Mouse (Mus musculus) hindbrain, embryonic 11.5 days (tissue): ENCODE results near the gene Macrod2. TPM values are rescaled to one million over a fixed set of nuclear protein-coding genes. Genes with fewer than 3 reads are reported as not detected.
A peak's percentile ranks its signal among the peaks of the same experiment; 100 is the strongest.

Source experiments
- ATAC-seq: fragments of 200-750 bp; cut with Nextera tagmentation; 2 replicates; pipeline ENCODE4 v1.8.0; 2017; ENCODE audit warnings: mild to moderate bottlenecking, moderate TSS enrichment, moderate library complexity; ENCODE audit not compliant: low FRiP score
- DNase-seq: peaks from one replicate; pipeline ENCODE4 v3.0.0-alpha.2; 2015; ENCODE audit warnings: low spot score
- H3K27ac ChIP-seq: fragments of 300-500 bp; sonication (generic); 2 replicates; pipeline ENCODE4 v1.5.1; 2014; ENCODE audit warnings: mild to moderate bottlenecking, low read depth, low read length
- H3K27me3 ChIP-seq: fragments of 300-500 bp; sonication (generic); 2 replicates; pipeline ENCODE4 v1.6.1; 2014; ENCODE audit warnings: mild to moderate bottlenecking, low read length, moderate library complexity, mixed read lengths; ENCODE audit not compliant: control insufficient read depth, insufficient read depth
- H3K36me3 ChIP-seq: fragments of 300-500 bp; sonication (generic); 2 replicates; pipeline ENCODE4 v1.6.1; 2014; ENCODE audit warnings: mild to moderate bottlenecking, low read length, moderate library complexity, mixed read lengths; ENCODE audit not compliant: control insufficient read depth, insufficient read depth
- H3K4me1 ChIP-seq: fragments of 300-500 bp; sonication (generic); replicated peaks from 2 replicates; pipeline ENCODE4 v1.6.1; 2014; ENCODE audit warnings: low read length, mixed read lengths; ENCODE audit not compliant: control insufficient read depth, insufficient read depth
- H3K4me2 ChIP-seq: fragments of 300-500 bp; sonication (generic); replicated peaks from 2 replicates; pipeline ENCODE4 v1.6.1; 2014; ENCODE audit warnings: mild to moderate bottlenecking, low read depth, low read length
- H3K4me3 ChIP-seq: fragments of 300-500 bp; sonication (generic); 2 replicates; pipeline ENCODE4 v1.5.1; 2014; ENCODE audit warnings: low read depth, low read length
- H3K9ac ChIP-seq: fragments of 300-500 bp; sonication (generic); 2 replicates; pipeline ENCODE4 v1.6.1; 2014; ENCODE audit warnings: low read depth, low read length
- H3K9me3 ChIP-seq: fragments of 300-500 bp; sonication (generic); 2 replicates; pipeline ENCODE4 v1.6.1; 2016; ENCODE audit warnings: low read length; ENCODE audit not compliant: control insufficient read depth
- WGBS: fragments of 180-500 bp; shearing (Covaris S2); extraction: QIAGEN DNeasy Blood & Tissue Kit; methylation state at CpG from one replicate; pipeline ENCODE4 v1.1.7; 2014; 5-methylcytosine and 5-hydroxymethylcytosine counted together
- polyA plus RNA-seq: library from polyadenylated mRNA; unstranded; fragments of >200 nt; fragmentation: Nextera tagmentation; extraction: Ambion mirVana; gene quantifications from 2 replicates; pipeline ENCODE4 v1.2.1, GENCODE M21; 2014

The Macrod2 gene
- polyA plus RNA-seq, 1 experiment from 2014 or later, result 42.5 TPM

- 86% methylated on average over 2 of the region's 2 CpGs for WGBS
- no peak overlapping the region for H3K9ac ChIP-seq
- no peaks in the 10 kb centered on the region for H3K36me3 ChIP-seq
- no peak overlapping the region for H3K4me2 ChIP-seq
- H3K9me3 ChIP-seq, result no peaks in the 10 kb centered on the region
- H3K27me3 ChIP-seq, result no peaks in the 10 kb centered on the region
- no peak for DNase-seq
- no peak overlapping the region for H3K27ac ChIP-seq
- ATAC-seq, result no peak
- no peaks in the 10 kb centered on the region for H3K4me1 ChIP-seq
- H3K4me3 ChIP-seq, result no peak overlapping the region
Observed at GRCm38 (mm10) chr2:142149310-142149709, 1754.2 kb downstream of the Macrod2 start.

GRCm38 (mm10) chr2:142163506-142164275 is 1768.6 kb downstream of the Macrod2 start:
- Histone ChIP-seq H3K4me3 (no peak overlapping the region), H3K36me3 (no peaks in the 10 kb centered on the region), H3K9ac (no peak overlapping the region), H3K9me3 (no peaks in the 10 kb centered on the region), H3K27ac (0 out of 2 replicates have a peak overlapping the region, but pooled peaks have one; percentile 7), H3K27me3 (no peaks in the 10 kb centered on the region), H3K4me2 (0 out of 2 replicates have a peak overlapping the region, but pooled peaks have one; percentile 11), H3K4me1 (0 out of 2 replicates have a peak, but pooled peaks cover 3% of the 10 kb centered on the region)
- ATAC-seq (peak; percentile 91), DNase-seq (peak; percentile 53)
- WGBS, result 19% methylated on average over 10 of the region's 10 CpGs

- Histone ChIP-seq H3K27me3 (no peaks in the 10 kb centered on the region), H3K27ac (no peak overlapping the region), H3K4me3 (no peak overlapping the region), H3K4me2 (no peak overlapping the region), H3K9ac (no peak overlapping the region), H3K36me3 (no peaks in the 10 kb centered on the region), H3K9me3 (no peaks in the 10 kb centered on the region), H3K4me1 (no peaks in the 10 kb centered on the region)
- DNase-seq (no peak), ATAC-seq (no peak)
- WGBS, result 72% methylated on average over 2 of the region's 2 CpGs
Observed at GRCm38 (mm10) chr2:142169649-142170048, 1774.5 kb downstream of the Macrod2 start.

- DNase-seq (no peak), ATAC-seq (no peak)
- WGBS, result 87% methylated on average over 3 of the region's 3 CpGs
- Histone ChIP-seq H3K9me3 (no peaks in the 10 kb centered on the region), H3K27me3 (no peaks in the 10 kb centered on the region), H3K27ac (no peak overlapping the region), H3K4me3 (no peak overlapping the region), H3K4me1 (no peaks in the 10 kb centered on the region), H3K4me2 (no peak overlapping the region), H3K36me3 (no peaks in the 10 kb centered on the region), H3K9ac (no peak overlapping the region)
Observed at GRCm38 (mm10) chr2:142172706-142173105, 1777.6 kb downstream of the Macrod2 start.

- Histone ChIP-seq H3K4me3 (no peak overlapping the region), H3K9ac (no peak overlapping the region), H3K9me3 (no peaks in the 10 kb centered on the region), H3K4me2 (no peak overlapping the region), H3K36me3 (no peaks in the 10 kb centered on the region), H3K27ac (no peak overlapping the region), H3K4me1 (no peaks in the 10 kb centered on the region), H3K27me3 (no peaks in the 10 kb centered on the region)
- no peak for DNase-seq
- WGBS, result 85% methylated on average over 2 of the region's 2 CpGs
- no peak for ATAC-seq
Observed at GRCm38 (mm10) chr2:142174039-142174438, 1778.9 kb downstream of the Macrod2 start.

GRCm38 (mm10) chr2:142186922-142187321 is 1791.8 kb downstream of the Macrod2 start:
- H3K36me3 ChIP-seq, result no peaks in the 10 kb centered on the region
- DNase-seq (no peak), ATAC-seq (peak; percentile 82)
- H3K27me3 ChIP-seq, result no peaks in the 10 kb centered on the region
- no peak overlapping the region for H3K4me3 ChIP-seq
- H3K4me2 ChIP-seq, result no peak overlapping the region
- no peak overlapping the region for H3K27ac ChIP-seq
- H3K9me3 ChIP-seq, result no peaks in the 10 kb centered on the region
- 58% methylated on average over 2 of the region's 2 CpGs for WGBS
- H3K9ac ChIP-seq, result no peak overlapping the region
- no peaks in the 10 kb centered on the region for H3K4me1 ChIP-seq

GRCm38 (mm10) chr2:142187428-142187827 is 1792.3 kb downstream of the Macrod2 start:
- Histone ChIP-seq H3K4me2 (no peak overlapping the region), H3K9ac (no peak overlapping the region), H3K4me3 (no peak overlapping the region), H3K36me3 (no peaks in the 10 kb centered on the region), H3K4me1 (no peaks in the 10 kb centered on the region), H3K27ac (no peak overlapping the region), H3K9me3 (no peaks in the 10 kb centered on the region), H3K27me3 (no peaks in the 10 kb centered on the region)
- ATAC-seq (peak; percentile 94), DNase-seq (peak; percentile 53)
- WGBS, result 52% methylated on average over 5 of the region's 5 CpGs

- Histone ChIP-seq H3K4me2 (no peak overlapping the region), H3K9me3 (no peaks in the 10 kb centered on the region), H3K9ac (no peak overlapping the region), H3K4me1 (no peaks in the 10 kb centered on the region), H3K27me3 (no peaks in the 10 kb centered on the region), H3K27ac (no peak overlapping the region), H3K4me3 (no peak overlapping the region), H3K36me3 (no peaks in the 10 kb centered on the region)
- ATAC-seq (no peak), DNase-seq (no peak)
- 87% methylated on average over 1 of the region's 1 CpGs for whole genome bisulfite sequencing
Observed at GRCm38 (mm10) chr2:142217371-142217770, 1822.3 kb downstream of the Macrod2 start.
